Mouse (Mus musculus) thymus, postnatal 25 days (tissue): Measurements from ENCODE around the gene Gm20479.

Experiments
- DNase-seq: peaks from one replicate; pipeline ENCODE4 v3.0.0; 2022

The Gm20479 gene

GRCm38 (mm10) chr7:27366082-27366844, 9.0 kb upstream of the Gm20479 start:
- DNase-seq: no peak

- no peak for DNase-seq
Measured at GRCm38 (mm10) chr7:27364379-27364778, 7.2 kb upstream of the Gm20479 start.

GRCm38 (mm10) chr7:27361283-27361946, 4.2 kb upstream of the Gm20479 start:
- peak; percentile 95 for DNase-seq

GRCm38 (mm10) chr7:27360749-27361148, 3.5 kb upstream of the Gm20479 start:
- DNase-seq: no peak

GRCm38 (mm10) chr7:27359706-27360358, 2.6 kb upstream of the Gm20479 start:
- no peak for DNase-seq

- DNase-seq: no peak
Measured at GRCm38 (mm10) chr7:27359162-27359561, 1.9 kb upstream of the Gm20479 start.

GRCm38 (mm10) chr7:27357595-27357978, 368 bp upstream of the Gm20479 start:
- DNase-seq: no peak

GRCm38 (mm10) chr7:27356248-27356647, 971 bp downstream of the Gm20479 start:
- DNase-seq: no peak

GRCm38 (mm10) chr7:27355745-27356240, 1.4 kb downstream of the Gm20479 start, which contains the start of gene Shkbp1:
Gene Shkbp1, minus strand, starts transcription at chr7:27356019.
- DNase-seq: peak; percentile 88

GRCm38 (mm10) chr7:27355261-27355660, 2.0 kb downstream of the Gm20479 start:
- DNase-seq: no peak

- no peak for DNase-seq
Measured at GRCm38 (mm10) chr7:27354783-27355182, 2.4 kb downstream of the Gm20479 start.

GRCm38 (mm10) chr7:27354144-27354543, 3.1 kb downstream of the Gm20479 start:
- DNase-seq: no peak

- DNase-seq: no peak
Measured at GRCm38 (mm10) chr7:27345444-27345843, 11.8 kb downstream of the Gm20479 start.

GRCm38 (mm10) chr7:27342595-27342994, 14.6 kb downstream of the Gm20479 start:
- no peak for DNase-seq

- DNase-seq: no peak
Measured at GRCm38 (mm10) chr7:27339519-27339918, 17.7 kb downstream of the Gm20479 start.

GRCm38 (mm10) chr7:27339114-27339513, 18.1 kb downstream of the Gm20479 start:
- DNase-seq: no peak

- DNase-seq: no peak
Measured at GRCm38 (mm10) chr7:27337175-27337853, 19.9 kb downstream of the Gm20479 start, which contains the start of gene Ltbp4. Gene Ltbp4, minus strand, starts transcription at chr7:27337692.

GRCm38 (mm10) chr7:27335928-27336823, 21.0 kb downstream of the Gm20479 start:
- peak; percentile 83 for DNase-seq

GRCm38 (mm10) chr7:27335011-27335720, 22.1 kb downstream of the Gm20479 start:
- no peak for DNase-seq

GRCm38 (mm10) chr7:27334405-27334911, 22.8 kb downstream of the Gm20479 start:
- no peak for DNase-seq
